Mouse (Mus musculus) thymus, adult 2 months (tissue): ENCODE data around the gene Hoxd10. TPM values are rescaled to one million over a fixed set of nuclear protein-coding genes. Genes with fewer than 3 reads are reported as not detected.

Experiments used
- DNase-seq: peaks from one replicate; pipeline ENCODE4 v3.0.0; 2021
- H3K27ac ChIP-seq: fragments of 200-500 bp; 2 replicates; pipeline ENCODE4 v1.5.1; 2012; ENCODE audit warnings: low read length, control low read depth; ENCODE audit not compliant: control insufficient read depth, insufficient read depth
- H3K27me3 ChIP-seq: fragments of 200-500 bp; 2 replicates; pipeline ENCODE4 v1.6.1; 2012; ENCODE audit warnings: mild to moderate bottlenecking, low read length, moderate library complexity, mixed read lengths; ENCODE audit not compliant: control insufficient read depth, insufficient read depth
- H3K36me3 ChIP-seq: fragments of 200-500 bp; 2 replicates; pipeline ENCODE4 v1.6.1; 2012; ENCODE audit warnings: mild to moderate bottlenecking, low read length, moderate library complexity; ENCODE audit not compliant: control insufficient read depth, insufficient read depth
- H3K4me1 ChIP-seq: fragments of 200-500 bp; replicated peaks from 2 replicates; pipeline ENCODE4 v1.6.1; 2012; ENCODE audit warnings: low read length; ENCODE audit not compliant: control insufficient read depth, insufficient read depth
- H3K4me3 ChIP-seq: fragments of 200-500 bp; 2 replicates; pipeline ENCODE4 v1.5.1; 2012; ENCODE audit warnings: mild to moderate bottlenecking, low read length, control low read depth, moderate library complexity; ENCODE audit not compliant: control insufficient read depth, insufficient read depth
- CTCF ChIP-seq: fragments of 200-500 bp; IDR thresholded peaks from 2 replicates; pipeline ENCODE4 v1.5.1; 2012; ENCODE audit warnings: mild to moderate bottlenecking, control low read depth, low read length, moderate library complexity, borderline replicate concordance; ENCODE audit not compliant: control insufficient read depth, poor library complexity, insufficient read depth; ENCODE audit errors: extremely low read depth
- POLR2A ChIP-seq: fragments of 200-500 bp; IDR thresholded peaks from 2 replicates; pipeline ENCODE4 v1.6.1; 2012; ENCODE audit warnings: mild to moderate bottlenecking, low read length, control low read depth, moderate library complexity; ENCODE audit not compliant: control insufficient read depth, poor library complexity, insufficient read depth; ENCODE audit errors: extremely low read depth
- WGBS: fragments of 180-500 bp; shearing (Covaris S2); methylation state at CpG from one replicate; pipeline ENCODE4 v1.1.7; 2018; 5-methylcytosine and 5-hydroxymethylcytosine counted together
- polyA plus RNA-seq: library from polyadenylated mRNA; depleted of rRNA; stranded (reverse); fragments of >200 nt; gene quantifications from 2 replicates; pipeline ENCODE4 v1.2.3, GENCODE M21; 2012

Gene Hoxd10
- polyA plus RNA-seq, 1 experiment, result not detected

DNA sequence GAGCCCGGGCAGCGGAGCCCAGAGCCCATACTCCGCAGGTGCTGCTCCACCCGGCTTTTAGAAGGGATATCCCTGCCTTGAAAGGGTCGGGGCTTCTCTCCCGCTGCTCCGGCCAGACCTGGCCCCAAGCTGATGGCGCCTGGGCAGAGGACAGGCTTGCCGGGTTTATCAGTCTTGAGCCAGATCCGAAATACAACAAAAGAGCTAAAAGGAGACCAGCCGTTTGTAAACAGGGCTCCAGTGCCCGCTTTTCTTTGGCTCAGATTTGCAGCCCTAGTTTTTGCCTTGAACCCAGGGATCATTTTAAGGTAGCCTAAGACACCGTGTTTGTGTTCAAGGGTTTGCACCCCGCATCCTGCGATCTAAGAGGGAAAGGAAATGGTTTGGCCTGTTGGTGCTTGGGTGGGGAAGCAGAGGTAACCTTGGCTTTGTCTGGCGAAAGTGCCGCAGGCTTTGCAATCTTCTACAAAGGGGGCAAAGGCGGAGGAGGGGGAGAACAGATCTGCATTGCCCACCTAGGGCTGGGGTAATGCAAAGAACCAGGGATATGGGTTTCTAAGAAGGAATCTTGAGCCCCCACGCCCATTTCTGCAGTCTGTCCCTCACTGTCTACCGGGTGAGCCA, 1.2 kb downstream of the Hoxd10 start:
- H3K4me3 ChIP-seq, result no peak overlapping the region
- WGBS, result 6% methylated on average over 20 of the region's 20 CpGs
- H3K27ac ChIP-seq, result no peak overlapping the region
- no peak for TF ChIP-seq POLR2A
- TF ChIP-seq CTCF, result no peak
- H3K4me1 ChIP-seq, result no peaks in the 10 kb centered on the region; the same call in 1 of the 2 replicates
- peaks cover 35% of the 10 kb centered on the region for H3K27me3 ChIP-seq
- no peaks in the 10 kb centered on the region for H3K36me3 ChIP-seq
- DNase-seq, result no peak

DNA sequence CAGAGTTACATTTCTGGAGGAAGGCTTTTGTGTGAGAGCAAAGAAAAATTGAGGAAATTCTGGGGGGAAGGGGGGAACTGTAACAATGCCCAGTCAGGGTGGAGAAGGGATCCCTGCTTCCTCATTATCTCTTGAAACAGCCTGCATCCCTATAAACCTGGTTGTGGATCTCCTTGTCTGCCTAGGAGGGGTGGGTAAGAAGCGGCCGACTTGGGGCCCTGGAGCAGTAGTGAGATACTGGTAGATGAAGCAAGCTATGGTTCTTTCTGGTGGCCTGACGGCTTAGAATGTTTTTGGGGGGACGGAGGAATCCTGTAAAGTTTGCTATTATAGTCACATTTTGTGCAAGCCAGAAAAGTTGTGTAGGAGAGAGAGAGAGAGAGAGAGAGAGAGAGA, 1.7 kb downstream of the Hoxd10 start:
- DNase-seq, result no peak
- H3K4me3 ChIP-seq, result no peak overlapping the region
- TF ChIP-seq CTCF (no peak), POLR2A (no peak)
- peaks cover 36% of the 10 kb centered on the region for H3K27me3 ChIP-seq
- no peak overlapping the region for H3K27ac ChIP-seq
- WGBS, result 19% methylated on average over 4 of the region's 4 CpGs
- no peaks in the 10 kb centered on the region; the same call in 1 of the 2 replicates for H3K4me1 ChIP-seq
- no peaks in the 10 kb centered on the region for H3K36me3 ChIP-seq

DNA sequence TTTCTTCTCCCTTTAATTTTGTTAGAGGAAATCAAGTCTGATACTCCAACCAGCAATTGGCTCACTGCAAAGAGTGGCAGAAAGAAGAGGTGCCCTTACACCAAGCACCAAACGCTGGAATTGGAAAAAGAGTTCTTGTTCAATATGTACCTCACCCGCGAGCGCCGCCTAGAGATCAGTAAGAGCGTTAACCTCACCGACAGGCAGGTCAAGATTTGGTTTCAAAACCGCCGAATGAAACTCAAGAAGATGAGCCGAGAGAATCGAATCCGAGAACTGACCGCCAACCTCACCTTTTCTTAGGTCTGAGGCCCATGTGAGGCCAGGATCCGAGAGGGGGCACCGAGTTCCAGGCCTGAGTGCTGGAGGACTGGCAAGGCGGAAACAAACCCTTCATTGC, 2.3 kb downstream of the Hoxd10 start:
- 10% methylated on average over 16 of the region's 16 CpGs for WGBS

DNA sequence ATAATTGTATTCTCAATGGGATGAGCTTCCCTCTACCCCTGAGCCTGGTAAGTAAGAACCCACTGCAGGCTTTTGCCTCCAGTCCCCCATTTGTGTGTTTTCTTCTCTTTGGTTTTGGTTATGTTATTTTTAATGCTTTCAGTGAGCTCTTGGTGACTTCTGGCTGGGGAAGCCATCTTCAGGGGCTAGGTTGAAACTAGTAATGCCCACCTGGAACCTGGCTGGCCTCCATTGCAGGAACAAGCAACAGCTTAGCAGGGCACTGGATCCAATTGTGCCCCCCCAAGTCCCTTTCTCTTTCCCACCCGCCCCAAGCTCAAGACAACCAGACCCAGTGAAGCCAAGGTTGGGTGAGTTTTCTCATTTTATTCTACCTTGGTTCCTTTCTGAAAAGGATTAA, 3.7 kb downstream of the Hoxd10 start:
- peaks cover 38% of the 10 kb centered on the region for H3K27me3 ChIP-seq
- WGBS, result 28% methylated on average over 1 of the region's 1 CpGs
- H3K36me3 ChIP-seq, result no peaks in the 10 kb centered on the region
- no peak overlapping the region for H3K4me3 ChIP-seq
- H3K4me1 ChIP-seq, result no peaks in the 10 kb centered on the region; the same call in 1 of the 2 replicates
- TF ChIP-seq CTCF, result no peak
- no peak for TF ChIP-seq POLR2A
- no peak overlapping the region for H3K27ac ChIP-seq
- no peak for DNase-seq

More for the DNA sequence above, 2.3 kb downstream of the Hoxd10 start:
- Histone ChIP-seq H3K4me1 (no peaks in the 10 kb centered on the region; the same call in 1 of the 2 replicates), H3K27me3 (peaks cover 35% of the 10 kb centered on the region), H3K27ac (no peak overlapping the region), H3K4me3 (no peak overlapping the region), H3K36me3 (no peaks in the 10 kb centered on the region)
- DNase-seq, result no peak
- TF ChIP-seq POLR2A (no peak), CTCF (no peak)

DNA sequence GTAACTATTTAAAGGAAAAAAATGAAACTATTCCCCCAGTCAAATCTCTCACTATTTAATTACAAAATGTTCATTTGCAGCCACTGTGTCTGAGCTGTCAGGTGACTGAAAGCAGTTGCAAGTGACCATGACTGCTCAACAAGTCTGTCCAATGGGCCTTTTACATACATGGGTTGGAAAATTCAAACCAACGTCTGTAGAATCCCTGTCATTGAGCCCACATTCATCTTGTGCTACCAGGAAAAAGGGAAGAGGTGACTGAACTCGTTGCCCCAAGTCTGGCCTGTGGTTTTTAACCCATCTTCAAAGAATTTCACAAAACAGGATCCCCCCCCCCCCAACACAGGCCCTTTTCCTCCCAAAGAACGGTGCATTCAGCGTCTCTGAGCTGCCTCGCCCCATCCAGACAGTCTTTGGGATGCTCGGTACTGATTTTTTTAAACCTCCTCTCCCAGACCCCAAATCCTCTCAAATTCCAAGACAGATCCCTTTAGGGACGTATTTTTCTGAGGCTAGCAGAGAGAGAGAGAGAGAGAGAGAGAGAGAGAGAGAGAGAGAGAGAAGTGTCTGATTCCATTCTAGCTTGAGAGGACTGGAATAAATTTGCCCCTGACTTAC, 4.2 kb downstream of the Hoxd10 start:
- no peak for DNase-seq
- H3K27ac ChIP-seq, result no peak overlapping the region
- no peaks in the 10 kb centered on the region for H3K36me3 ChIP-seq
- 27% methylated on average over 7 of the region's 7 CpGs for WGBS
- TF ChIP-seq POLR2A (no peak), CTCF (no peak)
- peaks cover 40% of the 10 kb centered on the region for H3K27me3 ChIP-seq
- no peaks in the 10 kb centered on the region; the same call in 1 of the 2 replicates for H3K4me1 ChIP-seq
- no peak overlapping the region for H3K4me3 ChIP-seq

DNA sequence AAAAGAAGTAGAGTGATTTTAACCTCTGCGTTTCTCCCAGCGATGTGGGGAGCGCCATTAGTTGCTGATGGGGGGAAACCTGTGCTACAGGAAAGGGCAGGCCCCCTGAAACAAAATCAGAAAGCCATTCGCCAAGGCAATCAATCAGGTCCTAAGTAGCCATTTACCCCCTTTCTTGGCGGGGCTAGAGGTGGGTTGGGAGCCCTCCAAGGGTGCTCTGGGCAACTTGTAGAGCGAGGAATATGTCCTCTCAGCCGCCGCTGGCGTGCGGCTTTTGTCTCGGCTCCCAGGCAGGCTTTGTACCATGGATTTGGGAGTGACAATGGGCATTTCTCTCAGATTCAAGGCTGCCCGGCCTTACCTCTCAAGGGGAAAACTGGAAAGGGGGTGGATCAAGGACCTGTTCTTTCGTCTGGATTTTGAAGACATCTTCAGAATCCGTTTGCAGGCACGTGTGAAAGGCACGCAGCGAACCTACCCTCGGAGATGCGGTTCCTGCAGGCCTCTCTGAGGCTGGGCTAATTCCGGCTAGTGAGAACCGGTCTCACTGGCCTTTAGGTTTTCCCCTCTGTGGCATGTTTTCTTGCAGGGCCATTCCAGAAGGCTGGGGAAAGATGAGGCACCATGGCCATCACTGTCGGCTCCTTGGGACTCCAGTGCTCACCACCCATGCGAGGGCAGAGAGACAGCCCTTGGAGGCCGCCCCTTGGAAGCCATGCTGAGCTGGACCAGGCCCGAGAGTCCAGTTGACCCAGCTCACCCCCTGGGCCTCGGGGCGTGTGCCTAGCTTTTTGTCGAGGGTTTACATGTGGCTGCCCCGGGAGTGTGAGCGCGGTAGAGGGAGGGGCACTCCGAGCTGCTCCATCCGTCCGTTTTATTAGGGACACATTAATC, 5.0 kb downstream of the Hoxd10 start:
- TF ChIP-seq CTCF, result no peak
- no peak for TF ChIP-seq POLR2A
- H3K36me3 ChIP-seq, result no peaks in the 10 kb centered on the region
- H3K4me1 ChIP-seq, result no peaks in the 10 kb centered on the region; the same call in 1 of the 2 replicates
- WGBS, result 19% methylated on average over 34 of the region's 34 CpGs
- no peak for DNase-seq
- H3K4me3 ChIP-seq, result no peak overlapping the region
- H3K27ac ChIP-seq, result no peak overlapping the region
- peaks cover 38% of the 10 kb centered on the region for H3K27me3 ChIP-seq
